ENCODE assay signal across 8 mouse cellular contexts in genomic region chr3:83127726-83128448, GRCm38 (mm10). TPM values are rescaled to one million over a fixed set of nuclear protein-coding genes. Genes with fewer than 3 reads are reported as not detected.
A peak's percentile ranks its signal among the peaks of the same experiment; 100 is the strongest.
DNase-seq lines count a peak whose midpoint lies in the region; ATAC-seq and TF ChIP-seq lines count a peak whose summit lies in the region.

Dchs2 (plus strand) TSS chr3:83127948.

- no peaks in the 10 kb centered on the region for H3K27me3 ChIP-seq in testis, adult 2 months (ENCODE audit: control insufficient read depth, insufficient read depth, low read length)
- peaks cover 32% of the 10 kb centered on the region for H3K27me3 ChIP-seq in hindbrain, embryonic 15.5 days
- peaks cover 18% of the 10 kb centered on the region for H3K27me3 ChIP-seq in midbrain, postnatal 0 days (ENCODE audit: insufficient read depth, low read length)

- WGBS in hindbrain, embryonic 15.5 days, result under 1% methylated on average over 55 of the region's 55 CpGs
- under 1% methylated on average over 55 of the region's 55 CpGs for WGBS in midbrain, postnatal 0 days

- TF ChIP-seq POLR2A in testis, adult 2 months (IDR thresholded peaks at IDR 0.05; ENCODE audit: control insufficient read depth, low read depth, low read length), result no peak

- H3K9ac ChIP-seq in hindbrain, embryonic 15.5 days, result peak within 1 kb of the TSS; percentile 48
- H3K9ac ChIP-seq in midbrain, postnatal 0 days (replicated peaks; ENCODE audit: low read length, poor library complexity, severe bottlenecking), result peak within 1 kb of the TSS; percentile 52

- no peak for TF ChIP-seq CTCF in testis, adult 2 months (IDR thresholded peaks at IDR 0.05; ENCODE audit: control insufficient read depth, insufficient read depth, insufficient replicate concordance, low read depth, low read length)
- no peak for TF ChIP-seq CTCF in midbrain, postnatal 0 days (IDR thresholded peaks at IDR 0.05)

- peak; percentile 62; the same call in 1 of the 2 replicates for ATAC-seq in hindbrain, embryonic 15.5 days (ENCODE audit: low FRiP score, low read depth)
- peak; percentile 57 for ATAC-seq in midbrain, postnatal 0 days (ENCODE audit: low FRiP score)
- ATAC-seq in granulocyte monocyte progenitor cell, adult 5-6 weeks (replicated peaks; ENCODE audit: poor library complexity, severe bottlenecking), result no peak

- H3K36me3 ChIP-seq in testis, adult 2 months (ENCODE audit: control insufficient read depth, insufficient read depth, low read length), result no peaks in the 10 kb centered on the region
- no peaks in the 10 kb centered on the region for H3K36me3 ChIP-seq in hindbrain, embryonic 15.5 days
- H3K36me3 ChIP-seq in midbrain, postnatal 0 days (ENCODE audit: insufficient read depth, low read length), result no peaks in the 10 kb centered on the region

- H3K27ac ChIP-seq in testis, adult 2 months (ENCODE audit: control insufficient read depth, insufficient read depth, low read depth, low read length), result no peak within 1 kb of the TSS
- H3K27ac ChIP-seq in hindbrain, embryonic 15.5 days (replicated peaks), result peak within 1 kb of the TSS; percentile 54
- no peak within 1 kb of the TSS for H3K27ac ChIP-seq in midbrain, postnatal 0 days (ENCODE audit: low read depth, low read length)

- H3K4me2 ChIP-seq in hindbrain, embryonic 15.5 days, result peak within 1 kb of the TSS; percentile 92
- H3K4me2 ChIP-seq in midbrain, postnatal 0 days (ENCODE audit: low read depth, low read length, poor library complexity, severe bottlenecking), result peak within 1 kb of the TSS; percentile 96

- peak; percentile 16 to 23 for DNase-seq in cerebellum, postnatal 25 days
- DNase-seq in cerebellum, adult 9-10 months, result no peak
- no peak for DNase-seq in testis, postnatal 14 days (ENCODE audit: low spot score)
- DNase-seq in midbrain, postnatal 0 days (ENCODE audit: low spot score), result no peak
- DNase-seq in ovary, postnatal 10 days (ENCODE audit: low spot score), result no peak

- H3K4me3 ChIP-seq in testis, adult 2 months (ENCODE audit: control insufficient read depth, low read depth, low read length), result peak within 1 kb of the TSS; percentile 2
- peak within 1 kb of the TSS; percentile 61 for H3K4me3 ChIP-seq in hindbrain, embryonic 15.5 days
- H3K4me3 ChIP-seq in midbrain, postnatal 0 days (ENCODE audit: low read depth, low read length), result peak within 1 kb of the TSS; percentile 52

- H3K4me1 ChIP-seq in testis, adult 2 months (ENCODE audit: control insufficient read depth, insufficient read depth, low read length), result peaks cover 10% of the 10 kb centered on the region
- H3K4me1 ChIP-seq in hindbrain, embryonic 15.5 days (replicated peaks), result peaks cover 34% of the 10 kb centered on the region
- H3K4me1 ChIP-seq in midbrain, postnatal 0 days (ENCODE audit: insufficient read depth, low read length), result 0 out of 2 replicates have a peak, but pooled peaks cover 7% of the 10 kb centered on the region

- H3K9me3 ChIP-seq in hindbrain, embryonic 15.5 days, result no peaks in the 10 kb centered on the region
- no peaks in the 10 kb centered on the region for H3K9me3 ChIP-seq in midbrain, postnatal 0 days (ENCODE audit: low read length)

RNA-seq across cellular contexts. Expression of gene Dchs2, which starts in this region (rescaled TPM):
- 0.01 and 0.02 TPM in 2 replicates for polyA plus RNA-seq in testis, adult 2 months (2012; rRNA removed)
- polyA plus RNA-seq in hindbrain, embryonic 15.5 days (2015; fragmentation: Nextera tagmentation; extraction: Ambion mirVana), result 0.97 and 1.1 TPM in 2 replicates
- total RNA-seq in midbrain, postnatal 0 days (2014; rRNA removed), result 7.6 and 8.7 TPM in 2 replicates
- 0.45 and 0.54 TPM in 2 replicates for polyA plus RNA-seq in midbrain, postnatal 0 days (2015; fragmentation: Nextera tagmentation; extraction: Ambion mirVana)
- total RNA-seq in granulocyte monocyte progenitor cell, adult 5-6 weeks (2014; fragmentation: Nextera tagmentation), result not detected in 2 replicates
- not detected in 2 replicates for total RNA-seq in granulocyte monocyte progenitor cell, adult 5-6 weeks (2017)

Comparison
In these comparisons a context has a peak if more than half of its experiments do, and no peak if none do; other contexts are left out.
1. DNase-seq: peak in cerebellum, postnatal 25 days (2 of 2); none in cerebellum, adult 9-10 months (single experiment), testis, postnatal 14 days (single experiment), midbrain, postnatal 0 days (single experiment) and ovary, postnatal 10 days (single experiment).
2. H3K4me3 ChIP-seq: peak in every context shown above with its lines; median percentile 61 in hindbrain, embryonic 15.5 days; 52 in midbrain, postnatal 0 days; 2 in testis, adult 2 months.